ENCODE assay signal across 9 mouse cellular contexts in genomic region chr2:178629756-178630155, GRCm38 (mm10).
DNase-seq lines count a peak whose midpoint lies in the region; ATAC-seq and TF ChIP-seq lines count a peak whose summit lies in the region.
"Had no signal": no experiment of that assay in that cellular context is flagged by ENCODE, and none has a peak within 500 bp of the region (broad histone marks: within the 10 kb centered on the region; RNA-seq: fewer than 3 reads in every experiment).

No protein-coding gene starts in this region.

- H3K27me3 ChIP-seq in forebrain, embryonic 12.5 days = peaks cover 7% of the 10 kb centered on the region; the same call in 1 of the 2 replicates
- H3K27me3 ChIP-seq in hindbrain, embryonic 16.5 days (replicated peaks; ENCODE audit: control insufficient read depth, insufficient read depth, low read length) = no peaks in the 10 kb centered on the region
- peaks cover 4% of the 10 kb centered on the region for H3K27me3 ChIP-seq in midbrain, embryonic 12.5 days
- no peaks in the 10 kb centered on the region for H3K27me3 ChIP-seq in stomach, postnatal 0 days (ENCODE audit: control insufficient read depth, insufficient read depth, low read length)

- WGBS in forebrain, embryonic 12.5 days = 25% methylated on average over 7 of the region's 7 CpGs
- 19% methylated on average over 7 of the region's 7 CpGs for WGBS in hindbrain, embryonic 16.5 days
- WGBS in midbrain, embryonic 12.5 days = 23% methylated on average over 7 of the region's 7 CpGs
- 28% methylated on average over 7 of the region's 7 CpGs for WGBS in stomach, postnatal 0 days

- H3K4me2 ChIP-seq in forebrain, embryonic 12.5 days = no peak overlapping the region
- no peak overlapping the region for H3K4me2 ChIP-seq in hindbrain, embryonic 16.5 days (ENCODE audit: low read length)
- no peak overlapping the region for H3K4me2 ChIP-seq in midbrain, embryonic 12.5 days (replicated peaks)
- H3K4me2 ChIP-seq in stomach, postnatal 0 days (replicated peaks; ENCODE audit: low read depth) = no peak overlapping the region

- peaks cover 29% of the 10 kb centered on the region for H3K4me1 ChIP-seq in forebrain, embryonic 12.5 days
- H3K4me1 ChIP-seq in hindbrain, embryonic 16.5 days (ENCODE audit: control insufficient read depth, insufficient read depth, low read depth, low read length) = peaks cover 8% of the 10 kb centered on the region; the same call in 1 of the 2 replicates
- peaks cover 20% of the 10 kb centered on the region for H3K4me1 ChIP-seq in midbrain, embryonic 12.5 days
- no peaks in the 10 kb centered on the region for H3K4me1 ChIP-seq in stomach, postnatal 0 days (replicated peaks; ENCODE audit: control insufficient read depth, insufficient read depth)

- peak; percentile 93 for TF ChIP-seq CTCF in left cerebral cortex, adult 2 months (IDR thresholded peaks at IDR 0.05)
- peak; percentile 95 for TF ChIP-seq CTCF in stomach, postnatal 0 days (IDR thresholded peaks at IDR 0.05; ENCODE audit: low read depth)

- peak; percentile 21 to 72 for DNase-seq in heart, adult 18-20 months
- no peak for DNase-seq in heart, postnatal 25 days (ENCODE audit: low spot score)
- peak; percentile 74 for DNase-seq in adrenal gland, postnatal 14 days
- peak; percentile 55 to 69 for DNase-seq in left cerebral cortex, adult 2 months (ENCODE audit: extremely low spot score in 1 of 2, low spot score in 2 of 2)
- peak; percentile 54 for DNase-seq in stomach, postnatal 0 days (ENCODE audit: low spot score)

- H3K36me3 ChIP-seq in forebrain, embryonic 12.5 days (replicated peaks) = no peaks in the 10 kb centered on the region
- no peaks in the 10 kb centered on the region for H3K36me3 ChIP-seq in hindbrain, embryonic 16.5 days (ENCODE audit: control insufficient read depth, insufficient read depth, low read length)
- no peaks in the 10 kb centered on the region for H3K36me3 ChIP-seq in midbrain, embryonic 12.5 days
- H3K36me3 ChIP-seq in stomach, postnatal 0 days (ENCODE audit: control insufficient read depth, insufficient read depth, low read length) = no peaks in the 10 kb centered on the region
- H3K36me3 ChIP-seq: G1E had no signal

- TF ChIP-seq EP300 in stomach, postnatal 0 days (optimal IDR thresholded peaks at IDR 0.05) = no peak

- H3K4me3 ChIP-seq in forebrain, embryonic 12.5 days (replicated peaks) = no peak overlapping the region
- no peak overlapping the region for H3K4me3 ChIP-seq in hindbrain, embryonic 16.5 days (ENCODE audit: low read length)
- H3K4me3 ChIP-seq in left cerebral cortex, adult 2 months = no peak overlapping the region
- no peak overlapping the region for H3K4me3 ChIP-seq in midbrain, embryonic 12.5 days
- no peak overlapping the region for H3K4me3 ChIP-seq in stomach, postnatal 0 days (ENCODE audit: low read depth, low read length)

- no peaks in the 10 kb centered on the region for H3K9me3 ChIP-seq in forebrain, embryonic 12.5 days
- H3K9me3 ChIP-seq in hindbrain, embryonic 16.5 days (ENCODE audit: control insufficient read depth, low read length) = no peaks in the 10 kb centered on the region
- H3K9me3 ChIP-seq in midbrain, embryonic 12.5 days = no peaks in the 10 kb centered on the region
- H3K9me3 ChIP-seq in stomach, postnatal 0 days (ENCODE audit: control insufficient read depth, low read length) = no peaks in the 10 kb centered on the region

- peak; percentile 57; the same call in 1 of the 2 replicates for ATAC-seq in forebrain, embryonic 12.5 days (ENCODE audit: low FRiP score)
- peak; percentile 45; the same call in 1 of the 2 replicates for ATAC-seq in hindbrain, embryonic 16.5 days
- peak; percentile 39; the same call in 1 of the 2 replicates for ATAC-seq in midbrain, embryonic 12.5 days (ENCODE audit: low FRiP score, low read depth)
- no peak for ATAC-seq in stomach, postnatal 0 days (ENCODE audit: low FRiP score, low TSS enrichment)

- no peak overlapping the region for H3K9ac ChIP-seq in forebrain, embryonic 12.5 days
- H3K9ac ChIP-seq in hindbrain, embryonic 16.5 days (ENCODE audit: low read depth, low read length) = no peak overlapping the region
- H3K9ac ChIP-seq in midbrain, embryonic 12.5 days (replicated peaks) = no peak overlapping the region
- no peak overlapping the region for H3K9ac ChIP-seq in stomach, postnatal 0 days (ENCODE audit: low read length)

- intact Hi-C loops in heart, postnatal 25 days (cut with DNase I) = loop anchor here (5.0 kb wide), 3 partner anchors 128 to 563 kb away; no protein-coding TSS in a partner anchor
- intact Hi-C loops in left cerebral cortex, adult 2 months (cut with DNase I) = loop anchor here (2.0 to 5.0 kb wide), 6 partner anchors 35 to 1248 kb away; no protein-coding TSS in a partner anchor

- H3K27ac ChIP-seq in forebrain, embryonic 12.5 days = no peak overlapping the region
- no peak overlapping the region for H3K27ac ChIP-seq in hindbrain, embryonic 16.5 days (ENCODE audit: low read depth, low read length)
- H3K27ac ChIP-seq in left cerebral cortex, adult 2 months = no peak overlapping the region
- H3K27ac ChIP-seq in midbrain, embryonic 12.5 days (replicated peaks) = no peak overlapping the region
- H3K27ac ChIP-seq in stomach, postnatal 0 days (replicated peaks) = no peak overlapping the region
